Mouse (Mus musculus) spleen, adult 2 months (tissue): ENCODE data around the gene Otor. TPM values are rescaled to one million over a fixed set of nuclear protein-coding genes. Genes with fewer than 3 reads are reported as not detected.

Experiments used
- DNase-seq, 2 experiments: peaks; one replicate each; pipeline versions ENCODE4 v3.0.0 to v3.0.0-alpha.2; 2012 to 2021; ENCODE audit warnings: low spot score in 2 of 2, low read depth in 1 of 2
- H3K27ac ChIP-seq: fragments of 200-500 bp; 2 replicates; pipeline ENCODE4 v1.5.1; 2012; ENCODE audit warnings: low read length, inconsistent platforms; ENCODE audit not compliant: insufficient read depth
- H3K27me3 ChIP-seq: fragments of 200-500 bp; 2 replicates; pipeline ENCODE4 v1.6.1; 2012; ENCODE audit warnings: mild to moderate bottlenecking, moderate library complexity, low read length, inconsistent platforms; ENCODE audit not compliant: control insufficient read depth, insufficient read depth
- H3K36me3 ChIP-seq: fragments of 200-500 bp; 2 replicates; pipeline ENCODE4 v1.6.1; 2012; ENCODE audit warnings: mild to moderate bottlenecking, low read length, inconsistent platforms; ENCODE audit not compliant: control insufficient read depth, insufficient read depth
- H3K4me1 ChIP-seq: fragments of 200-500 bp; 2 replicates; pipeline ENCODE4 v1.6.1; 2011; ENCODE audit warnings: inconsistent platforms; ENCODE audit not compliant: control insufficient read depth, insufficient read depth, insufficient read length
- H3K4me3 ChIP-seq: fragments of 200-500 bp; 2 replicates; pipeline ENCODE4 v1.5.1; 2011; ENCODE audit warnings: mild to moderate bottlenecking, inconsistent platforms; ENCODE audit not compliant: insufficient read depth, insufficient read length; ENCODE audit errors: extremely low read depth
- CTCF ChIP-seq: fragments of 200-500 bp; IDR thresholded peaks from 2 replicates; pipeline ENCODE4 v1.5.1; 2011; ENCODE audit warnings: mild to moderate bottlenecking, inconsistent platforms; ENCODE audit not compliant: insufficient read depth, insufficient read length, insufficient replicate concordance; ENCODE audit errors: extremely low read depth
- POLR2A ChIP-seq: fragments of 200-500 bp; IDR thresholded peaks from 2 replicates; pipeline ENCODE4 v1.6.1; 2011; ENCODE audit warnings: low read depth, low read length, inconsistent platforms
- WGBS: fragments of 180-500 bp; shearing (Covaris S2); methylation state at CpG from one replicate; pipeline ENCODE4 v1.1.7; 2018; 5-methylcytosine and 5-hydroxymethylcytosine counted together
- polyA plus RNA-seq: library from polyadenylated mRNA; depleted of rRNA; stranded (reverse); fragments of >200 nt; gene quantifications from 2 replicates; pipeline ENCODE4 v1.2.3, GENCODE M21; 2012

The Otor gene
- polyA plus RNA-seq, 1 experiment, result not detected

GRCm38 (mm10) chr2:143055251-143055650 is 23.0 kb upstream of the Otor start:
- H3K36me3 ChIP-seq, result no peaks in the 10 kb centered on the region
- H3K4me1 ChIP-seq, result no peaks in the 10 kb centered on the region
- no peak for DNase-seq
- H3K27ac ChIP-seq, result no peak overlapping the region
- no peaks in the 10 kb centered on the region for H3K27me3 ChIP-seq
- no peak for TF ChIP-seq POLR2A
- no peak for TF ChIP-seq CTCF
- H3K4me3 ChIP-seq, result no peak overlapping the region

GRCm38 (mm10) chr2:143056736-143057135 is 21.5 kb upstream of the Otor start:
- 72% methylated on average over 5 of the region's 5 CpGs for WGBS

GRCm38 (mm10) chr2:143062432-143062811 is 15.9 kb upstream of the Otor start:
- no peak for DNase-seq
- Histone ChIP-seq H3K27me3 (no peaks in the 10 kb centered on the region), H3K36me3 (peaks cover 1% of the 10 kb centered on the region; the same call in 1 of the 2 replicates), H3K4me3 (peak overlapping the region; percentile 97), H3K27ac (no peak overlapping the region), H3K4me1 (peaks cover 3% of the 10 kb centered on the region; the same call in 1 of the 2 replicates)
- TF ChIP-seq CTCF (no peak), POLR2A (no peak)
- 67% methylated on average over 6 of the region's 6 CpGs for WGBS

More at GRCm38 (mm10) chr2:143056736-143057135, 21.5 kb upstream of the Otor start:
- H3K36me3 ChIP-seq, result no peaks in the 10 kb centered on the region
- DNase-seq, result no peak
- no peak overlapping the region for H3K27ac ChIP-seq
- no peaks in the 10 kb centered on the region for H3K4me1 ChIP-seq
- TF ChIP-seq CTCF, result no peak
- TF ChIP-seq POLR2A, result no peak
- H3K27me3 ChIP-seq, result no peaks in the 10 kb centered on the region
- H3K4me3 ChIP-seq, result no peak overlapping the region

GRCm38 (mm10) chr2:143062812-143063792 is 15.2 kb upstream of the Otor start, which contains the start of gene Snrpb2:
TSS of gene Snrpb2 (plus strand) at chr2:143063039.
- Histone ChIP-seq H3K4me1 (peaks cover 3% of the 10 kb centered on the region; the same call in 1 of the 2 replicates), H3K27me3 (no peaks in the 10 kb centered on the region), H3K27ac (no peak within 1 kb of the TSS), H3K4me3 (peak within 1 kb of the TSS; percentile 97), H3K36me3 (peaks cover 3% of the 10 kb centered on the region; the same call in 1 of the 2 replicates)
- TF ChIP-seq CTCF (peak; percentile 6; the same call in 1 of the 2 replicates), POLR2A (no peak; the same call in 1 of the 2 replicates)
- peak; percentile 73 to 80 for DNase-seq
- under 1% methylated on average over 55 of the region's 55 CpGs for WGBS

GRCm38 (mm10) chr2:143065914-143066313 is 12.4 kb upstream of the Otor start:
- H3K36me3 ChIP-seq, result peaks cover 17% of the 10 kb centered on the region
- TF ChIP-seq CTCF (no peak), POLR2A (no peak)
- no peak overlapping the region for H3K4me3 ChIP-seq
- no peak overlapping the region for H3K27ac ChIP-seq
- H3K4me1 ChIP-seq, result peaks cover 3% of the 10 kb centered on the region; the same call in 1 of the 2 replicates
- 96% methylated on average over 3 of the region's 3 CpGs for WGBS
- no peaks in the 10 kb centered on the region for H3K27me3 ChIP-seq
- DNase-seq, result no peak

- Histone ChIP-seq H3K27me3 (no peaks in the 10 kb centered on the region), H3K36me3 (no peaks in the 10 kb centered on the region), H3K4me3 (no peak overlapping the region), H3K4me1 (no peaks in the 10 kb centered on the region), H3K27ac (no peak overlapping the region)
- no peak for DNase-seq
- 3% methylated on average over 3 of the region's 3 CpGs for WGBS
- no peak for TF ChIP-seq POLR2A
- TF ChIP-seq CTCF, result no peak
These were observed 3.4 kb downstream of the Otor start for GRCm38 (mm10) chr2:143081693-143082092.
